Mouse (Mus musculus) c-Kit-positive CD71-negative TER-119-negative erythroid progenitor cells, embryonic 14.5 days (primary cell): ENCODE measurements around the gene Stac2.

ENCODE experiments used
- DNase-seq: peaks from one replicate; pipeline ENCODE4 v3.0.0-alpha.2; 2013; ENCODE audit warnings: low read depth

Gene Stac2

GRCm38 (mm10) chr11:98052989-98053834, at the start of gene Stac2:
Gene Stac2, minus strand, starts transcription at chr11:98053462.
- DNase-seq, result no peak

- no peak for DNase-seq
Measured at GRCm38 (mm10) chr11:98101332-98101731, 48.1 kb upstream of the Stac2 start.

DNA sequence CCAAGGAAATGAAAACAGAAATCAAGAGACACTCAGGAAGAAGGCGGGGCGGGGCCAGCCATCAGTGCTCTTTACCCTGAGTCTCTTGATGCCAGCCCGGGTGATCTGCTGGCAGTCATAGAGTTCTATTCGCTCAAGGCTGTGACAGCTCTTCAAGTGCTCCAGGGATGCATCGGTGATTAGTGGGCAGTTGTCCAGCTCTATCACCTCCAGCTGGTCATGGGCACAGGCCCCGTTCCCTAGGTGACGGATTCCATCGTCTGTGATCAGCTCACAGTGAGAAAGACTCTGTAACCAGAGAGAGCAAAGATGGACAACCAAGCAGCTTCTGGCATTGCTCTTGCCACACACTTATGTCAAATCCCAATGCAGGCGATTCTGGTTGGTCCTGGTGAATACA, 37.3 kb upstream of the Stac2 start:
- DNase-seq, result no peak

DNA sequence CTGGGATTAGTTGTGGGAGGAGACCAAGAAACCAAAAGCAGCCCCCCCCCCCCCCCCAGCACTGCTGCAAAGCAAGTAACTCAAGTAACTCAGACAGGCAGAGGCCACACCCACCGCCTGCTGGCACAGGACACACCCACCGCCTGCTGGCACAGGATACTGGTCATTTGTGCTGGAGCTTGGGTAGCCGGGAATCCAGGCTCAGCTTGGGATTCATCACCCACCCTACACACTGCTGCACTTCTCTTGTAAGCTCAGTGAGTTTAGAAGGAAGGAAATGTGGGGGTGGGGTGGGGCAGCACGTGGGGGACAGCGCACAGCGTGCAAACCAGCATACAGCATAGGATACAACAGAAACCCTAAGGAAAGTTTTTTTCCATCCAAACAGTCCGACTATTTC, 35.0 kb upstream of the Stac2 start:
- no peak for DNase-seq

DNA sequence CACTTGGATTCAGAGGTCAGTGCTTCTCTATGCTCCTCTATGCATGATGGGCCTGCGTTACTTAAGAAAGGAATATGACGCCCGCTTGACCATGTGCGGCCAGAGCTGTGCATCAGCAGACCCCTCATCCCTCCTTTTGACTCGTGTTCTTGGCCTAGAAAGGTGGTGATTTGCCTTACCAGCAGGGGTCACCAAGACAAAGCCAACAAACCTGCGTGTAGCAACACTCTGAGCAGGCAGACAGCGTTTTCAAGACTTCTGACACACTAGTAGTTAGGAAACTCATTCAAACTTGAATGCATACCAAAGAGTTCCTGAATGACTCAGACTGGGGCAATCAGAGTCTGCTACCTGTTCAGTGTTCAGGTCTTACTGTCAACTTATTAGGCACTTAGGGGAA, 33.3 kb upstream of the Stac2 start:
- no peak for DNase-seq

DNA sequence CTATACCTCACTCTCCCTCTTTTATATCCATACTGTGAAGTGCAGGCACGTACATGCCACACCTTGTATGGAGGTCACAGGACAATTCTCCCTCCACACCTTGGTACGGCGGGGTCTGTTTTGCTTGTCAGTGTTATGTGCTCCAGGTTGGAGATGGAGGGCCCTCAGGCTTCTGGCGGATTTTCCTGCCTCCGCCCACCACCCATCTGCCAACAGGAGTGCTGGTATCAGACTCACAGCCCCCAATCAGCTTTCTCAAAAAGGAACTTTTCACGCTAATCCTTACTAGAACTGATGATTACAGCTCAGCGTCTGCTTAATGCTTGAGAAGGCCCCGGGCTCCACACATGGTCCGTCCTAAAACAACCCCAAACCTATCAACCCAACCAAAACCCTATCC, 32.9 kb upstream of the Stac2 start:
- no peak for DNase-seq

GRCm38 (mm10) chr11:98082745-98083144, 29.5 kb upstream of the Stac2 start:
- no peak for DNase-seq

DNA sequence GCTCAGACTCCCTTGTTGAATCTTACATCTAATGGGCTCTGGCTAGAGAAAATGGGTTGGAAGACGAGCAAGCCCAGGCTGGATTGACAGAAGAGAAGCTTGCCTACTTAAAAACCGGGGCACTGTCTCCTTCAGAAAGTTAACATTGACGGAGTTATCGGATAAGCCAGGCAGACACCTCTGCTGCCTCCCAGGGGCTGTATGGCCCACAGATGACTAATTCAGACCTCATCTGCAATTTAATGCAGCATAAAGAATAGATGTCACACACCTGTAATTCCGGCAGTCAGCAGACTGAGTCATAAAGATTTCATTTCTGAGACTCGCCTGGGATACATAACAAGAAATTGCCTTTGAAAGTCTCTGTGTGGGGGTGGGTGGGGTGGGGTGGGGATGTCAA, 27.2 kb upstream of the Stac2 start:
- no peak for DNase-seq

- DNase-seq, result no peak
Measured at GRCm38 (mm10) chr11:98077086-98077485, 23.8 kb upstream of the Stac2 start.

DNA sequence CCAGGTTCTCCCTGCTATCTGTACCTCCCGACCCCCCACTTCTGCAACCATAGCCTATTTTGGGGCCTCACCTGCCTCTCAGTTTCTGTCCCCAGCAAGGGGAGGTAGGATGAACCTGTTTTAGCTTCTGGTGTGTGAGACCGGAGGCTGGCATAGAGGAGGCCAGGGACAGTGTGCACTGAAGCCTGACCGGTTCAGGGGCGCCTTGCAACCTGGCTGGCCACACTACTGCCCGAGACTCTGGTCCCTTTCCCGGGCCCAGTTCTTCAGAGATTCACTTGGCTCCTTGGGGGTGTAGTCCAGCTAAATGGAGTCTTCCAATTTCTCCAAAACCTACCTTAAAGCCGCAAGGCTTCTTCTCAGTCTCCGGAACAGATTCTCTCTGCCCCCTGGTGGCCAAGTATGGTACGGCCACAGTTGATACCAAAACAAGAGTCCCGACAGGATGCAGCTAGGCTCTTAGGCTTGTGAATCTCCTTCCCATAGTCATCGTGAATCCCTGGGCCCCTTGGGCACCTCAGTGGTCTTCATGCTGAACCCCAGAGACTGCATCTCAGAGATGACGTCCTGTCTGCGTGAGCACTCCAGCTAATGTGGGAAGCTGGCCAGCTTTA, 22.0 kb upstream of the Stac2 start:
- peak; percentile 87 for DNase-seq

- no peak for DNase-seq
Measured at GRCm38 (mm10) chr11:98073442-98073841, 20.2 kb upstream of the Stac2 start.

GRCm38 (mm10) chr11:98067255-98067654, 14.0 kb upstream of the Stac2 start:
- no peak for DNase-seq

DNA sequence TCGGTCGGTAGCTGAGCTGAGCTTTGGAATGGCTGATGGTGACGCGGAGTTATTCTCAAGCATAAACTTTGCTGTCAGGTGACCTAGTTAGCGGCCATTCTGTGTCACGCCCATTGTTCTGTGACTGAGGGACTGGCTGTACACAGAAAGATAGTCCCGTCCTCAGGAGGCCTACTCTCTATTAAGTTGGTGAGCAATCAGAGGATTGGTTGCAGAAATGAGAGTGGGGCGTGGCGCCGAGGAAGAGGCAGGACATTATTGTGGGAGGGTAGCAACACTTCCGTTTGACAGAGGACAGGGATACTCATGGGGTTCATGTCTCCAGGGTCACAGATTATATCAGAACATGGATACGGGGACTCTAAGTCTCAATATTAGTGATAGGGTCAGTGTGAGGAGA, 12.9 kb upstream of the Stac2 start:
- DNase-seq, result no peak

DNA sequence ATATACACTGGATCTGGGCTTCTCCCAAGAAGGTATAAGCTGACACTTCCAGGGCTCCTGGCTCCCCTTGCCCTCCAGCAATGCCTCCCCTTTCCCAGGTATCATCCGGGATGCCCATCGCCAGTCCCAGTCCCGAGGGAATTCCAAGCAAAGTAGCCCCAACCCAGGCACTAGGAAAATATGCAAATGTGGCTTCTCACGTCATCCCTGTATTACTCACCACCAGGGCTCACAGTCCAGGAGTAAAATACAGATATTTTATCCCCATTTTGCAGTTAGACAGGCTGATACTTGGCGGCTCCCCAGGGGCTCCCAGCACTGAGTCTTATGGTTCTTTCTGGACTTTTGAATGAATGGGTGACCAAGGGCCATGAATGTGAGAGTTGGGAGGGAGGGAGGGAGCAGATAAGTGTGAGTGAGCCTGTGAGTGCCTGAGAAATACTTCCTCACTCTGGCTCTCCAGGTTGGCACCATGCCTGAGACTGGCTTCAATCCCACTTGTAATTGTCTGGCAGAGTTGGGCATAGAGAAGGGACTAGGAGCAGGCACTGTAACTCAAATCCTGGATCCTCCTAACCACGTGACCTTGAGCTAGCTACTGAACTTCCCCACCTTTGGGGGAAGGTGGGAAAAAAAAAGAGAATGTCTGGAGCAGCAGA, 8.8 kb upstream of the Stac2 start:
- DNase-seq, result no peak

DNA sequence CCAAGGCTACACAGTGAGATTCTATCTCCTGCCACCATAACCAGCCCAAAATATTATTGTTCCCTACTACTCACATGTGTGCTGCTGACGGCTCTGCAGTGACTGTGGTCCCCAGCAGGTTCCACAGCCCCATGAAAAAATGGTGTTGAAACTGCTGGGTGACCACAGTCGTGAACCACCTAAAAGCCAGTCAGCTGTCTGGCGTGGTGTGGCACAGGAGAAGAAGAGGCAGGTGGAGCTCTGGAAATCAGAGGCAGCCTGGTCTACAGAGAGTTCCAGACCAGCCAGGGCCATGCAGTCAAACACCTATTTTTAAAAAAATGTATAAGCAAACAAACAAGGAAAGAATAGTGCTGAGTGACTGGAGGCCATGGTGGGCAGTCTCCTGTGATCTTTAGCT, 8.2 kb upstream of the Stac2 start:
- DNase-seq, result no peak

DNA sequence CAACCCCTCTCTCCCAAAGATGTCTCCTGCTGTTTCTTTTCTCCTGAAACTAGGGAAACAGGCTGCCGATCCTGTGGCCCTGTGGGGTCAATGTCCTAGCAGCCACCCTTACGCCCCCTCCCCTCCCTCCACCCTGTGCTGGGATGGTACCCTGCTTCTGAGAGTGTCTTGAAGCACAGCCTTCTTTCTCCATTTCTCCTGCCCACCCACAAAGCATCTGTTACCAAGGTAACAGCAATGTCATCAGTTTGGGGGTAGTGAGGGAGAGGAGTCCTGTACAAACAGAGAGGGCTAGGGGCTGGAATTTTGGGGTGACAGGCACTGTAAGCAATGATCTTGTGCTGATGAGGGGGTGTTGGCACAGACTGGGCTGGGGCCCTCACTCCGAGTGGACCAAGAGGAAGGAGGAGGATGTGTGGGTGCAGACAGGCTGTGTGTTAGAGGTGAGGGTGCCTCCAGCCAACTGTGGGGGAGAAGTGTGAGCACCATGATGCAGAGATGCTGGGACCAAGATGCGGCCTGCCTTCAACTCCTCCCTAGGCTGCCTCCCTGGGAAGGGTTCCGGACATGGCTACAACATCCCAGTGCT, 6.9 kb upstream of the Stac2 start:
- DNase-seq, result no peak

GRCm38 (mm10) chr11:98059662-98060061, 6.4 kb upstream of the Stac2 start:
- no peak for DNase-seq

DNA sequence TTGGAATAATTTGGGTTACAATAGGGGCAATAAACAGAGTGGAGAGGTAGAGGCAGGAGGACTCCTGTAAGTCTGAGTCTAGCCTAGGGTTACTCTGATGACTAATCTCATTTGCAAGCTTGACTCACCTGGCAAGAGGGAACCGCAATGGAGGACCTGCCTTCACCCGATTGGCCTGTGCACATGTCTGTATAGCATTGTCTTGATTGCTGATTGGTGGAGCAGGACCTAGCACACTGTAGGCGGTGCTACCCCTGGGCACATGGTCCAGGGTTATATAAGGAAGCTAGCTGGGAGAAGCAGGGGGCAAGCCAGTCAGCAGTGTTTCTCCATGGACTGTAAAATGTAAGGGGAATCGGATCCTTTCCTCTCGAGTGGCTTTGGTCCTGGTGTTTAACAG, 4.7 kb upstream of the Stac2 start:
- no peak for DNase-seq

GRCm38 (mm10) chr11:98057466-98057865, 4.2 kb upstream of the Stac2 start:
- DNase-seq, result no peak

DNA sequence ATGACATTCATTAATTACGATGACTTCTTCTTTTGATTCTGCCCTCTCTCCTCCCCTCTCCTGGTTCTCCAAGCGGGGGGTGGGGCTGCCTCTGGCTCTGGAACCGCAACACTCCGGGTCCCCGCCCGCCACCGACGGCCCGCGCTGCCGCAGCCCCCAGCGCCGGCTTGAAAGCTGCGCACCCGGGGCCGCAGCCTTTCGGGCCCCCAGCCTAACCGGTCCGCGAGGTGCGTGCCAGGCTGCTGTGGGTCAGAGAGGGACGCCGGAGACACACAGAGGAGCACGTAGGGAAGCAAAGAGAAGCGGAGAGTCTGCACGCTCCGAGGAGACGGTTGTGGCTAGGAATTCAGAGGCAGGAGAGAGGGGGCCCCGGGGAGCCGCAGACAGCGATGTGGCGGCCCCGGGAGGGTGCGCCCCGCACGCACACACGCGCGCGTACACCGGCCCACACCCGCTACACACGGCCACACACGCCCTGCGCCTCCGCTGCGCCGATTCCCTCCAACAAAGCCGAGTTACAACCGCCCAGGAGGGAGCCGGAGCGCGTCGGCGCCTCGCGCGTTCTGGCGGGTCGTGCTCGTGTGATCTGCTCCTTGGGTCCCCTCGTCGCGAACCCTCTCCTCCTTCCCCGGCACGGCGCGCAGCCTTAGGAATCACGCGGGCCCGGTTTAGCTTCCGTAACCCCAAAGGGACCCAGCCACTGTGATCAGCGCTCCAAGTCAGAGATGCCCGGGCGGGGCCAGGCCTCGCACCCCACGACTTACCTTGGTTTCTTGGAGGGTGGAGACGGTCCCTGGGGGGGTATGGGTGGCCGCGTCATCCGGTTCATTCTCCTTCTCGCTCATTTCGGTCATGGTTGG, 903 bp downstream of the Stac2 start:
- DNase-seq, result no peak

DNA sequence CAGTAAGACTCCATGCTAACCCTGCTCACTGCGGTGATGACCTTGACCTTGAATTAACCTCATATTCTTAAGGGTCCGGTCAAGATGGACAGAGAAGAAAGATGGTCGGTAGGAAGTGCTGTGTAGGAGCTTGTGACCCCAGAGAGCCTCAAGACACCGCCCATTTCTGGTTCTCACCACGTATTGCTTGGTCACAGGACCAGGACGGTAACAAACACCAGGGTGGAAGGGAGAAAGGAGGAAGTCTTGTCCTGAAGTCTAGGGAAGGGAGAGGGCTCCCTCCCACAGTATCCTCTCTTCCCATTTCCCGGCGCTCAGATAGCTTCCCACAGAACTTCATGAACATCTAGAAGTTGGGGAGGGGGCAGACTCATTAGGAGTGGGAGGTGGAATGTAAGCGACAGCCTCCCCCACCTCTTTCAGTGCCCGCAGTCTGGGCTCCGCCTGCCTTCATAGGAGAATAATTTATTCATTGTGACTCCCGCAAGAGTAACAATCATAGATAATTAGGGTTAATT, 1.6 kb downstream of the Stac2 start:
- DNase-seq, result no peak

- no peak for DNase-seq
Measured at GRCm38 (mm10) chr11:98050940-98051339, 2.3 kb downstream of the Stac2 start.
